Mouse (Mus musculus): ENCODE results near the gene Med31. TPM values are rescaled to one million over a fixed set of nuclear protein-coding genes. Genes with fewer than 3 reads are reported as not detected.

The Med31 gene
- polyA plus RNA-seq, 1 experiment from 2014 or later = 48.9 TPM

Other genes with a start within 250 kb of the Med31 start
- gene Aipl1, start 178.1 kb downstream of the Med31 start, polyA plus RNA-seq (2015; fragmentation: Nextera tagmentation; extraction: Ambion mirVana) = 0.27 and 0.33 TPM in 2 replicates
- gene Pimreg, start 173.6 kb downstream of the Med31 start, polyA plus RNA-seq (2015; fragmentation: Nextera tagmentation; extraction: Ambion mirVana) = 99.8 and 103 TPM in 2 replicates
- 0.08 and 0.14 TPM in 2 replicates for gene Pitpnm3, start 79.8 kb downstream of the Med31 start, polyA plus RNA-seq (2015; fragmentation: Nextera tagmentation; extraction: Ambion mirVana)
- 0.84 and 1.1 TPM in 2 replicates for gene Gm43951, start 8.8 kb downstream of the Med31 start, polyA plus RNA-seq (2015; fragmentation: Nextera tagmentation; extraction: Ambion mirVana)
- 18.1 and 18.3 TPM in 2 replicates for gene 4933427D14Rik, start 8.1 kb downstream of the Med31 start, polyA plus RNA-seq (2015; fragmentation: Nextera tagmentation; extraction: Ambion mirVana)
- gene Txndc17, start 8.0 kb downstream of the Med31 start, polyA plus RNA-seq (2015; fragmentation: Nextera tagmentation; extraction: Ambion mirVana) = 229 and 230 TPM in 2 replicates
- gene Slc13a5, start 51.6 kb upstream of the Med31 start, polyA plus RNA-seq (2015; fragmentation: Nextera tagmentation; extraction: Ambion mirVana) = 0.18 and 0.84 TPM in 2 replicates
- 2.4 and 2.5 TPM in 2 replicates for gene Xaf1, start 86.0 kb upstream of the Med31 start, polyA plus RNA-seq (2015; fragmentation: Nextera tagmentation; extraction: Ambion mirVana)
- gene Fbxo39, start 98.9 kb upstream of the Med31 start, polyA plus RNA-seq (2015; fragmentation: Nextera tagmentation; extraction: Ambion mirVana) = not detected in 2 replicates
- gene Tekt1, start 146.8 kb upstream of the Med31 start, polyA plus RNA-seq (2015; fragmentation: Nextera tagmentation; extraction: Ambion mirVana) = 3.2 and 3.6 TPM in 2 replicates
- gene Smtnl2, start 196.1 kb upstream of the Med31 start, polyA plus RNA-seq (2015; fragmentation: Nextera tagmentation; extraction: Ambion mirVana) = 38.3 and 41.5 TPM in 2 replicates
- gene Ggt6, start 219.9 kb upstream of the Med31 start, polyA plus RNA-seq (2015; fragmentation: Nextera tagmentation; extraction: Ambion mirVana) = 0.74 and 0.92 TPM in 2 replicates
- gene Mybbp1a, start 225.8 kb upstream of the Med31 start, polyA plus RNA-seq (2015; fragmentation: Nextera tagmentation; extraction: Ambion mirVana) = 159 and 164 TPM in 2 replicates

Measured in limb, embryonic 13.5 days (tissue).